Mouse (Mus musculus): ENCODE measurements at regions not wholly inside any gene's neighbourhood (a gene's known extent, or its start where the extent isn't known, plus 50 kb on each side); places are given as distances from the start of the nearest gene placed in this dataset.

- Histone ChIP-seq H3K4me3 (ENCODE audit: insufficient read depth, low read depth, low read length) (no peak overlapping the region), H3K4me1 (ENCODE audit: control insufficient read depth, insufficient read depth, low read length) (no peaks in the 10 kb centered on the region), H3K27ac (ENCODE audit: insufficient read depth, low read depth, low read length) (no peak overlapping the region)
- TF ChIP-seq POLR2A (IDR thresholded peaks at IDR 0.05; ENCODE audit: insufficient read depth, low read depth, low read length), result no peak
- no peak for TF ChIP-seq CTCF (IDR thresholded peaks at IDR 0.05; ENCODE audit: insufficient read depth, low read depth, low read length)
Observed at GRCm38 (mm10) chr1:124652872-124653271, 607.5 kb upstream of the Dpp10 start.

GRCm38 (mm10) chr1:124652251-124652861, 607.0 kb upstream of the Dpp10 start:
- H3K4me1 ChIP-seq (ENCODE audit: control insufficient read depth, insufficient read depth, low read length), result no peaks in the 10 kb centered on the region
- WGBS, result 71% methylated on average over 3 of the region's 3 CpGs
- TF ChIP-seq CTCF (IDR thresholded peaks at IDR 0.05; ENCODE audit: insufficient read depth, low read depth, low read length), result no peak
- TF ChIP-seq POLR2A (IDR thresholded peaks at IDR 0.05; ENCODE audit: insufficient read depth, low read depth, low read length), result no peak

DNA sequence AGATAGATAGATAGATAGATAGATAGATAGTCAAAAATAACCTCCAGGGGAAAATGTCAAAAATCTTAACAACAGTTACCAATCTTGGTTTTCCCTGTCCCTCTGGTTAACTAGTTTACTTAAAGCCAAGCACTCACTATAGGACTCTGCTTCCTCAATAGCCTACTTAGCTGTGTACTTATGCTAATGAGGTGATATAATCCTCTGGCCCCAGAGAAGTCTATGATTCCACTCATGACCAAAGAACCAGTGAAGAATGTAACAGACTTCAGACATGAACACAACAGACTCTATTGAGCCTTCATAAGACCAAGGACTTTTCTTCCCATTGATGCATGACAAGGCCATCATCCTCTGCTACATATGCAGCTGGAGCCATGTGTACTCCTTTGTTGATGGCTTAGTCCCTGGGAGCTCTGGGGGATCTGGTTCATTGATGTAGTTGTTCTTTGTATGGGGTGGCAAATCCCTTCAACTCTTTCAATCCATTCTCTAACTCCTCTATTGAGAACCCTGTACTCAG, 589.9 kb upstream of the Dpp10 start:
- Histone ChIP-seq H3K27ac (ENCODE audit: insufficient read depth, low read depth, low read length) (no peak overlapping the region), H3K4me1 (ENCODE audit: control insufficient read depth, insufficient read depth, low read length) (no peaks in the 10 kb centered on the region), H3K4me3 (ENCODE audit: insufficient read depth, low read depth, low read length) (no peak overlapping the region)
- TF ChIP-seq CTCF (IDR thresholded peaks at IDR 0.05; ENCODE audit: insufficient read depth, low read depth, low read length), result no peak
- TF ChIP-seq POLR2A (IDR thresholded peaks at IDR 0.05; ENCODE audit: insufficient read depth, low read depth, low read length), result no peak

More at GRCm38 (mm10) chr1:124652251-124652861, 607.0 kb upstream of the Dpp10 start:
- Histone ChIP-seq H3K4me3 (ENCODE audit: insufficient read depth, low read depth, low read length) (no peak overlapping the region), H3K27ac (ENCODE audit: insufficient read depth, low read depth, low read length) (no peak overlapping the region)

- Histone ChIP-seq H3K27ac (ENCODE audit: insufficient read depth, low read depth, low read length) (no peak overlapping the region), H3K4me1 (ENCODE audit: control insufficient read depth, insufficient read depth, low read length) (no peaks in the 10 kb centered on the region), H3K4me3 (ENCODE audit: insufficient read depth, low read depth, low read length) (no peak overlapping the region)
- no peak for TF ChIP-seq CTCF (IDR thresholded peaks at IDR 0.05; ENCODE audit: insufficient read depth, low read depth, low read length)
- TF ChIP-seq POLR2A (IDR thresholded peaks at IDR 0.05; ENCODE audit: insufficient read depth, low read depth, low read length), result no peak
Observed at GRCm38 (mm10) chr1:124630084-124630483, 584.7 kb upstream of the Dpp10 start.

GRCm38 (mm10) chr1:124584620-124585019, 539.3 kb upstream of the Dpp10 start:
- WGBS, result 80% methylated on average over 1 of the region's 1 CpGs
- no peak for TF ChIP-seq POLR2A (IDR thresholded peaks at IDR 0.05; ENCODE audit: insufficient read depth, low read depth, low read length)
- TF ChIP-seq CTCF (IDR thresholded peaks at IDR 0.05; ENCODE audit: insufficient read depth, low read depth, low read length), result no peak
- no peak overlapping the region for H3K27ac ChIP-seq (ENCODE audit: insufficient read depth, low read depth, low read length)
- H3K4me1 ChIP-seq (ENCODE audit: control insufficient read depth, insufficient read depth, low read length), result no peaks in the 10 kb centered on the region
- H3K4me3 ChIP-seq (ENCODE audit: insufficient read depth, low read depth, low read length), result no peak overlapping the region

Measured in olfactory bulb, adult 2 months (tissue).